8 mouse cellular contexts compared by ENCODE assay signal in genomic region chr2:116838538-116839197, GRCm38 (mm10). TPM values are rescaled to one million over a fixed set of nuclear protein-coding genes. Genes with fewer than 3 reads are reported as not detected.
A peak's percentile ranks its signal among the peaks of the same experiment; 100 is the strongest.
DNase-seq lines count a peak whose midpoint lies in the region; ATAC-seq and TF ChIP-seq lines count a peak whose summit lies in the region.

No protein-coding gene starts in this region.

- peak; percentile 12 for DNase-seq in ovary, postnatal 14 days (ENCODE audit: low spot score)
- DNase-seq in ovary, adult 18-20 months (ENCODE audit: low spot score), result no peak
- DNase-seq in brain, embryonic 14.5 days (ENCODE audit: low read depth), result peak; percentile 85
- peak; percentile 44 for DNase-seq in kidney, adult 9 months
- DNase-seq in lung, postnatal 10 days, result peak; percentile 68
- peak; percentile 29 for DNase-seq in stomach, postnatal 0 days (ENCODE audit: low spot score)
- DNase-seq in gastrocnemius, adult 18-20 months (ENCODE audit: low spot score), result no peak

- TF ChIP-seq EP300 in stomach, postnatal 0 days (optimal IDR thresholded peaks at IDR 0.05), result no peak

- 44% methylated on average over 8 of the region's 8 CpGs for WGBS in stomach, postnatal 0 days

- H3K4me3 ChIP-seq in stomach, postnatal 0 days (ENCODE audit: low read depth, low read length), result no peak overlapping the region

- no peaks in the 10 kb centered on the region for H3K9me3 ChIP-seq in stomach, postnatal 0 days (ENCODE audit: control insufficient read depth, low read length)

- H3K27me3 ChIP-seq in stomach, postnatal 0 days (ENCODE audit: control insufficient read depth, insufficient read depth, low read length), result no peaks in the 10 kb centered on the region

- H3K27ac ChIP-seq in stomach, postnatal 0 days (replicated peaks), result no peak overlapping the region

- H3K4me1 ChIP-seq in stomach, postnatal 0 days (replicated peaks; ENCODE audit: control insufficient read depth, insufficient read depth), result no peaks in the 10 kb centered on the region

- no peaks in the 10 kb centered on the region for H3K36me3 ChIP-seq in stomach, postnatal 0 days (ENCODE audit: control insufficient read depth, insufficient read depth, low read length)

- peak; percentile 78 for TF ChIP-seq CTCF in brain, embryonic 14.5 days (IDR thresholded peaks at IDR 0.05; ENCODE audit: borderline replicate concordance, extremely low read depth, insufficient read depth, insufficient read length)
- peak; percentile 82 for TF ChIP-seq CTCF in stomach, postnatal 0 days (IDR thresholded peaks at IDR 0.05; ENCODE audit: low read depth)

- peak; percentile 40; the same call in 1 of the 2 replicates for ATAC-seq in granulocyte monocyte progenitor cell, adult 5-6 weeks (replicated peaks; ENCODE audit: poor library complexity, severe bottlenecking)
- ATAC-seq in stomach, postnatal 0 days (ENCODE audit: low FRiP score, low TSS enrichment), result no peak

- no peak overlapping the region for H3K9ac ChIP-seq in stomach, postnatal 0 days (ENCODE audit: low read length)

- no peak for TF ChIP-seq POLR2A in brain, embryonic 14.5 days (IDR thresholded peaks at IDR 0.05; ENCODE audit: borderline replicate concordance, extremely low read depth, insufficient read depth, insufficient read length, poor library complexity, severe bottlenecking)

- no peak overlapping the region for H3K4me2 ChIP-seq in stomach, postnatal 0 days (replicated peaks; ENCODE audit: low read depth)

RNA-seq across cellular contexts. Expression of gene Tmco5, which starts 39.8 kb away (rescaled TPM):
- not detected in 2 replicates for polyA plus RNA-seq in brain, embryonic 14.5 days (2012; rRNA removed)
- not detected in 2 replicates for total RNA-seq in granulocyte monocyte progenitor cell, adult 5-6 weeks (2014; fragmentation: Nextera tagmentation)
- not detected in 2 replicates for total RNA-seq in granulocyte monocyte progenitor cell, adult 5-6 weeks (2017)
- polyA plus RNA-seq in stomach, postnatal 0 days (2015; fragmentation: Nextera tagmentation; extraction: Ambion mirVana), result not detected in 2 replicates
- total RNA-seq in gastrocnemius, adult 18-20 months (2021), result not detected

Comparison
In these comparisons a context has a peak if more than half of its experiments do, and no peak if none do; other contexts are left out.
1. DNase-seq: peak in ovary, postnatal 14 days (single experiment), brain, embryonic 14.5 days (single experiment), kidney, adult 9 months (single experiment), lung, postnatal 10 days (single experiment) and stomach, postnatal 0 days (single experiment); none in ovary, adult 18-20 months (single experiment) and gastrocnemius, adult 18-20 months (single experiment).